ENCODE assay signal across 8 mouse cellular contexts in genomic region chr15:97085833-97086232, GRCm38 (mm10). TPM values are rescaled to one million over a fixed set of nuclear protein-coding genes. Genes with fewer than 3 reads are reported as not detected.
DNase-seq lines count a peak whose midpoint lies in the region; ATAC-seq and TF ChIP-seq lines count a peak whose summit lies in the region.

No protein-coding gene starts in this region.

- H3K4me1 ChIP-seq in limb, embryonic 11.5 days (ENCODE audit: control insufficient read depth, insufficient read depth, low read length), result peaks cover 6% of the 10 kb centered on the region; the same call in 1 of the 2 replicates
- H3K4me1 ChIP-seq in neural tube, embryonic 13.5 days (replicated peaks), result peaks cover 7% of the 10 kb centered on the region

- no peaks in the 10 kb centered on the region for H3K27me3 ChIP-seq in limb, embryonic 11.5 days (ENCODE audit: control insufficient read depth, insufficient read depth, low read length)
- no peaks in the 10 kb centered on the region for H3K27me3 ChIP-seq in neural tube, embryonic 13.5 days

- H3K4me3 ChIP-seq in limb, embryonic 11.5 days (ENCODE audit: low read depth, low read length), result no peak overlapping the region
- H3K4me3 ChIP-seq in neural tube, embryonic 13.5 days, result no peak overlapping the region
- H3K4me3 ChIP-seq in layer of hippocampus, adult 2 months, result no peak overlapping the region

- H3K36me3 ChIP-seq in limb, embryonic 11.5 days (ENCODE audit: control insufficient read depth, insufficient read depth, low read length), result no peaks in the 10 kb centered on the region
- H3K36me3 ChIP-seq in neural tube, embryonic 13.5 days, result no peaks in the 10 kb centered on the region

- H3K27ac ChIP-seq in limb, embryonic 11.5 days (replicated peaks; ENCODE audit: low read depth, low read length), result no peak overlapping the region
- no peak overlapping the region for H3K27ac ChIP-seq in neural tube, embryonic 13.5 days (replicated peaks)
- no peak overlapping the region for H3K27ac ChIP-seq in layer of hippocampus, adult 2 months

- no peak overlapping the region for H3K9ac ChIP-seq in limb, embryonic 11.5 days (ENCODE audit: low read length)
- H3K9ac ChIP-seq in neural tube, embryonic 13.5 days, result no peak overlapping the region

- DNase-seq in left cerebral cortex, postnatal 10 days (ENCODE audit: extremely low spot score in 1 of 2, low spot score in 2 of 2), result peak; percentile 3 to 29
- DNase-seq in left cerebral cortex, adult 9 months (ENCODE audit: low spot score in 2 of 2), result no peak
- DNase-seq in embryo, embryonic 10.5 days (ENCODE audit: low spot score), result peak; percentile 74
- DNase-seq in limb, embryonic 11.5 days (ENCODE audit: low spot score), result peak; percentile 81
- DNase-seq in urinary bladder, postnatal 4 days (ENCODE audit: low spot score in 2 of 2), result no peak
- DNase-seq in adrenal gland, adult 2 months, result no peak
- DNase-seq in layer of hippocampus, adult 2 months (ENCODE audit: low spot score in 2 of 2), result no peak

- no peaks in the 10 kb centered on the region for H3K9me3 ChIP-seq in limb, embryonic 11.5 days (ENCODE audit: control insufficient read depth, low read length)
- no peaks in the 10 kb centered on the region for H3K9me3 ChIP-seq in neural tube, embryonic 13.5 days

- TF ChIP-seq CTCF in layer of hippocampus, adult 2 months (conservative IDR thresholded peaks at IDR 0.05), result no peak

- H3K4me2 ChIP-seq in limb, embryonic 11.5 days (ENCODE audit: low read depth, severe bottlenecking), result peak overlapping the region; percentile 22; the same call in 1 of the 2 replicates
- peak overlapping the region; percentile 26 for H3K4me2 ChIP-seq in neural tube, embryonic 13.5 days

- intact Hi-C loops in left cerebral cortex, postnatal 10 days (cut with DNase I), result no loop called here

- 20% methylated on average over 5 of the region's 5 CpGs for WGBS in limb, embryonic 11.5 days
- WGBS in neural tube, embryonic 13.5 days, result 59% methylated on average over 5 of the region's 5 CpGs

- ATAC-seq in limb, embryonic 11.5 days (ENCODE audit: insufficient number of reproducible peaks, low FRiP score, low TSS enrichment, low read depth), result peak; percentile 70; the same call in 1 of the 2 replicates
- ATAC-seq in neural tube, embryonic 13.5 days (ENCODE audit: low read depth), result no peak

RNA-seq across cellular contexts. Expression of gene Slc38a4, which starts 30.1 kb away (rescaled TPM):
- total RNA-seq in left cerebral cortex, postnatal 10 days (2021), result 1 to 10 TPM; 1.7 TPM
- 73.8 and 75.6 TPM in 2 replicates for polyA plus RNA-seq in limb, embryonic 11.5 days (2014; fragmentation: Nextera tagmentation; extraction: Ambion mirVana)
- polyA plus RNA-seq in neural tube, embryonic 13.5 days (2015; fragmentation: Nextera tagmentation; extraction: Ambion mirVana), result 8.5 and 14.1 TPM in 2 replicates
- 1 to 10 TPM; 4.3 to 7.2 TPM for total RNA-seq in adrenal gland, adult 2 months (2021)
- 0.90 and 1.8 TPM in 2 replicates for polyA plus RNA-seq in adrenal gland, adult 2 months (2012; rRNA removed)
- 1 to 10 TPM in 1 of 2 experiments, under 1 TPM in 1; 0.82 to 1.2 TPM for total RNA-seq in layer of hippocampus, adult 2 months (2021)

Comparison
In these comparisons a context has a peak if more than half of its experiments do, and no peak if none do; other contexts are left out.
1. DNase-seq: peak in left cerebral cortex, postnatal 10 days (2 of 2), embryo, embryonic 10.5 days (single experiment) and limb, embryonic 11.5 days (single experiment); none in left cerebral cortex, adult 9 months (0 of 2), urinary bladder, postnatal 4 days (0 of 2), adrenal gland, adult 2 months (single experiment) and layer of hippocampus, adult 2 months (0 of 2).